Mouse (Mus musculus): ENCODE results near the gene Pknox1.
"Not testable (repeated sequence)": the region's sequence is repeated elsewhere in the genome, so short reads cannot be mapped to it uniquely, and the experiment has no call there.

Pknox1 gene

GRCm38 (mm10) chr17:31552601-31553000, 11.9 kb upstream of the Pknox1 start:
- DNase-seq (ENCODE audit: low read depth, low spot score) = not testable (repeated sequence)

GRCm38 (mm10) chr17:31556253-31556652, 8.3 kb upstream of the Pknox1 start:
- no peak for DNase-seq (ENCODE audit: low read depth, low spot score)

DNA sequence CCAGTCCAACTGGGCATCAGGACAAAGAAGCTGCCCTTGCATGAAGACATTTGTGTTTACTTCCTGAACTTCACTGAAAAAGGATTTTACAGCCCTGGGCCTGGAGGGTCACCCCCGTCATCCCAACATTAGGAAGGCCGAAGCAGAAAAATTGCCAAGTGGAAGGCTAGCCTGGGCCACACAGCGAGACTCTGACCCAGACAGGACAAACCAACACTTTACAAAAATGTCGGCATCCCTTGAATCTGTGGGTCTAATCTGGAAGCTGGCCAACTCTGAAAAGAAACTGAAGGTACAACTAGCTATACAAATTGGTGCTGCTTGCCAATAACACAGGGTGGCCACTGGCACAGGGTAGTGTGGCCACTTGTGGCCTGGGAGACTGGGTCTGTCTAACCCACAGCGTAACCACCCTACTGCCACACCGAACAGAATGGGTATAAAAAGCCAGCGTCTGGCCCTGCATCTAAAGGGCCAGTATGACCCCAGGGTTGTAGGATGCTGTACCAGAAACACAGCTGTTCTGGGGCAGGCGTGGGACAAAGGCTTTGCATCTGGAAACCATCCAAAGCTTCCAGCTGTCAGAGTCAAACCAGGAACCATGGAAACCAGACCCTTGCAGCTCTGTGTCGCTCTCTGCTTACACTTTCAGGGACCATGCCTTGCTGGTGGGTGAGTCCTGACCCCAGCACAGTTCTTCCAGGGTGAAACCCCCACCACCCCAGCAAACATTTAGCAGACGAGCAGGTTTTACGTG, 7.2 kb upstream of the Pknox1 start:
- DNase-seq (ENCODE audit: low read depth, low spot score) = no peak

GRCm38 (mm10) chr17:31557947-31558542, 6.5 kb upstream of the Pknox1 start:
- DNase-seq (ENCODE audit: low read depth, low spot score) = no peak

DNA sequence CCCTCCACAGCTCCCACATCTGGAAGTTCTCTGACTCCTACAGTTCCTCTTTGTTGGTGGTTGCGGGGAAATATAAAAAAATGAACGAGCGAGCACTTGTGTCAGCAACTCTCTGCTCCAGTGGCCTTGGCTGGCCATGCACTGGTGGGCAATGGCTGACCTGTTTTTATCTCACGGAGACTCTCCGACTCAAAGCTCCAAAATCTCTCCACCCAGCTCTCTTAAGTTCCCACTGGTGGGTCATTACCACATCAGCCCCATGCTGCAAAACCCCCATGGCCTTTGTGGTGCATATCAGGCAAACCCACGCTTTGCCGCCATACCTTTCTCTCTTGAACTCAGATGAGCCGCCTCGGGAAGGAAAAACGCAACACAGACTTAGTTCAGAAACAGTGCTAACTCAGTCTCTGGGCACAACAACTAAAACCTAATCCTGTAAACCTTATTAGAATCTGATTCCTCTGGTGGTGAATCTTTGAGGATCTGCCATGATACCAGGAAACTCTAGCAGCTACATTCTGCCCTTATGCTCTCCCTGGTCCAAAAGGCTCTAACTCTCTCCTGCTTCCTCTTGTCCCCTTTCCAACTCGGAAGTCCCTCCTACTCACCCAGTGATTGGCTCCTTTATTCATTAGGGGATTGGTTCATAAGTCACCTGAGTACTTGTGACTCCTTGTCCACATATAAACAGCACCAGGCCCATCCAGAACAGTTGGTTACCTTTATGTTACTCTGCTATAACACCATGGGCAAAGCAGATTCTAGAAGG, 5.3 kb upstream of the Pknox1 start:
- DNase-seq (ENCODE audit: low read depth, low spot score) = no peak

GRCm38 (mm10) chr17:31563632-31564014, 911 bp upstream of the Pknox1 start:
- DNase-seq (ENCODE audit: low read depth, low spot score) = no peak

DNA sequence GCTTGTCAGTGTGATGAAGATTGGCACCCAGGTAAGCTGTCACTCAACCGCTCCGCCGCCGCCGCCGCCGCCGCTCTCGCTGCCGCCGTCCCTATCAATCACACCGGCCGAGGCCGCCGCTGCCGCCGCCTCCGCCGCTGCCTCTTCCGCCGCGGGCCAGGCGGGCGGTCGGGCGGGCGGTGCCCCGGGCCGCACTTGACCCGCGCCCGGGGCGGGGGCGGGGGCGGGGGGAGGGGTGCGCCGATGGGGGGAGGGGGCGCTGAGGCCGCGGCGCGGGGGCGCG, 265 bp downstream of the Pknox1 start:
- DNase-seq (ENCODE audit: low read depth, low spot score) = no peak

DNA sequence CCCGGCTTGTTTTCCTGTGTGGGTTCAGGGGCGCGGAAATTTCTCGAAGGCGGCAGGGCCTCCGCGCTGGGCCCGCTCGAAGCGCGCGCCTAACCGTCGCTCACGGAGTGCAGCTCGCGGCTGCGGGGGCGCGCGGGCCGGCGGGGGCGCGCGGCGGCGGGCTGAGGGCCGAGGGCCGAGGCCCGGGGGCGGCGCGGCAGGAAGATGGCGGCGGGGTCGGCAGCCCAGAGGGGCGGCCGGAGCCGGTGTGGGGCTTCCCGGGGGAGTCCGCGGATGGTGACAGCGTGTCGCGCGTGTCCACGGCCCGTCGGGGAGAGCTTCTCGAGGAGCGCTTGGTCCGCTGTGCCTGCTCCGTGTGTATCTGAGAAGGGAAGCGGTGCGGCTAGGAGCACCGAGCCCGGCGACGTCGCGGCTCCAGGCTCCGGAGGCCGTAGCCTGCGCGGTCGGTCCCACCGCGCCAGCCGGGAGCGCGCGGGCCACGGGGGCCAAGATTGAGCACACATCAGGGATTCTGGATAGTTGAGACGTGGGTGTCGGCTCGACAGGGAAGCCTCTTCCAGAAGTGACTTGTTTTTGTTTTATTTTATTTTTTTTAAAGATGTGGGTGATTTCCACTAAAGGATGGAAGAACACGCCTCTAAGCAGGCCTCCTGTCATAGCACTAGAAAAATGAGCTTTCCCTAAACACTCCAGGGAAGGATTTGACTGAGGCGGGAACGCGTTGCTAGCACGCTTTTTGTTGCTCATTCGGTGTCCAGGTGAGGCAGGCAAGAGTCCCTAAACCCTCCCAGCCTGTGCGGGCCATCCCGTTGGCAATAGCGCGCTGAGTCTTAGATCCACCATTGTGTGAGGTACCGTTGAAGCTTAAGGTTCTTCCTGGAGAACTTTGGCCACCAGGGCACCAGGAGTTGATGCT, 865 bp downstream of the Pknox1 start:
- DNase-seq (ENCODE audit: low read depth, low spot score) = peak; percentile 38

- no peak for DNase-seq (ENCODE audit: low read depth, low spot score)
Observed at GRCm38 (mm10) chr17:31566276-31566675, 1.7 kb downstream of the Pknox1 start.

GRCm38 (mm10) chr17:31569756-31570155, 5.2 kb downstream of the Pknox1 start:
- DNase-seq (ENCODE audit: low read depth, low spot score) = no peak

GRCm38 (mm10) chr17:31570321-31570925, 5.9 kb downstream of the Pknox1 start:
- peak; percentile 50 for DNase-seq (ENCODE audit: low read depth, low spot score)

- DNase-seq (ENCODE audit: low read depth, low spot score) = no peak
Observed at GRCm38 (mm10) chr17:31571689-31572088, 7.2 kb downstream of the Pknox1 start.

- no peak for DNase-seq (ENCODE audit: low read depth, low spot score)
Observed at GRCm38 (mm10) chr17:31574662-31575061, 10.1 kb downstream of the Pknox1 start.

GRCm38 (mm10) chr17:31576394-31577175, 12.1 kb downstream of the Pknox1 start:
- DNase-seq (ENCODE audit: low read depth, low spot score) = no peak

DNA sequence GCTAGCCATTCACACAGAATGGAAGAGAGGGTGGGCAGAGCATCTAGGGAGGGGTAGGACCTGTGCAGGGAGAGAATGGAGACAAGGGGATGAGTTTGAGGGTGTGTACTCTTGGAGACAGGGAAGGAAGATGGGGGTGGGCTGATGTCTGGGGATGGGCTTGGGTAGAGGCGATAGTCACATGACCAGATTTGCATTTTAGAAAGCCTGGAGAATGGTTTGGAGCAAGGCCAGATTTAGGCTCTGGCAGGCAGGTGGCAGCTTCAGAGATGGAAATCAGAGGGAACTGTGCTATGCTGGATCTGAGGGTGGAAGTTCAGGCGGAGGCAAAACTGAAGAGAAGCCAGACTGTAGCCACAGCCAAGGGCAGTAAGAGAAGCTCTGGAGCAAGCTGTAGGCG, 15.8 kb downstream of the Pknox1 start:
- no peak for DNase-seq (ENCODE audit: low read depth, low spot score)

DNA sequence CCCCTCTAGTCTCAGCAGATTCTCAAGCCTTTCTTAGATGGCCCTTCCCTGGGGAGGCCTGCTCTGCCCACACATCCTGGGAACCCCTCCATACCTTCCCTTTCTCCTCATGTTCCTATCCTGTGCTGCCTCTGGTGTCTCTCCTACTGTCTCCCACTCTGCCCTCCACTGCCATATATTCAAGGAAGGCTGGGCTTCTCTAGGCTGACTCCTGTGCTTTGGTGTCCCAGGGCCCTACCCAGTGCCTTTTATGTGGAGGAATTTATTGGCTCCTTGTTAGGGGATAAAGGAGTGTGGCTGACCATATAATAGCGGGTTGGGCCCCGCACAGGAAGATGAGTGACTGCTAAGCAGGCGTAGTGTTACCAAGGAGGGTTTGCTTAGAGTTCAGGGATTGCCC, 18.7 kb downstream of the Pknox1 start:
- no peak for DNase-seq (ENCODE audit: low read depth, low spot score)

DNA sequence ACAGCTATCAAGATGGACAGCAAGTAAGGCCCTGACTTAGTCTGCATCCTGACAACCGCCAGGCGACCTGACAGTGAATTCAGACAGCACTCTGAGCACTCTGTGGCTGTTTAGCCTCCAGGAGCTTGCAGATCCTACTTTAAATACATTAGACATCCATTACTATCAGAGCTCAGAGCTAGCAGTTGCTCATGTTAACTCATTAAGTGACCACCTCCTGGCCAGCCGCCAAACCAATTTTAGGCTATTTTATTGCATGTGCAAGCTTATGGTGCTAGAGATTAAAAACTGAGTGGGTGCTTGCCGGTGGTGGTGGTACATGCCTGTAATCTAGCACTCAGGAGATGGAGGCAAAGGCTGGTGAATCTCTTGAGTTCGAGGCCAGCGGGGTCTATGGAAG, 19.2 kb downstream of the Pknox1 start:
- no peak for DNase-seq (ENCODE audit: low read depth, low spot score)

DNA sequence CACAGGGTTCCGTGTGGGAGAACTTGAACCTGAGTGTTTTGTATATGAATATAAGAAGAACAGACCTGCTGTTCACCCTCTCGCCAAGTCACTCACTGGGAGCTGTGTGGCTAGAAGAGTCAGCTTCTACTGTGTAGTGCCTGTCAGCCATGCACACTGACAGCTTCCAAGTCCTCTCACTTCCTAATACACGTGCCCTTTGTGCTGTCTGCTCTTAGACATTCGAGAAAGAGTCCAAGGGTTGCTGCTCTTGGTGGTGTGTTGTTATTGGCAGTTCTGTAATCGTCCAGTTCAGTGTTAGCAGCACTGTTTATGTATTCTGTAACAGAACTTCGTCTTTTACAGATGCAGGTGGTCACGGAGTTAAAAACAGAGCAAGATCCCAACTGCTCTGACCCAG, 23.6 kb downstream of the Pknox1 start:
- DNase-seq (ENCODE audit: low read depth, low spot score) = no peak

- DNase-seq (ENCODE audit: low read depth, low spot score) = no peak
Observed at GRCm38 (mm10) chr17:31588726-31589125, 24.2 kb downstream of the Pknox1 start.

GRCm38 (mm10) chr17:31590846-31591245, 26.3 kb downstream of the Pknox1 start:
- DNase-seq (ENCODE audit: low read depth, low spot score) = no peak

- no peak for DNase-seq (ENCODE audit: low read depth, low spot score)
Observed at GRCm38 (mm10) chr17:31594590-31594989, 30.1 kb downstream of the Pknox1 start.
